Mouse (Mus musculus): ENCODE measurements around the gene Fut4.
A peak's percentile ranks its signal among the peaks of the same experiment; 100 is the strongest.

Gene Fut4

GRCm38 (mm10) chr9:14752001-14752522 is at the start of gene Fut4:
TSS of gene Fut4 (minus strand) at chr9:14752393.
- DNase-seq (ENCODE audit: low spot score in 2 of 2) = peak; percentile 4 to 13

- no peak for DNase-seq (ENCODE audit: low spot score in 2 of 2)
These were observed 35.2 kb upstream of the Fut4 start for GRCm38 (mm10) chr9:14787356-14787755.

- peak; percentile 93 for DNase-seq (ENCODE audit: low spot score in 2 of 2)
These were observed 32.1 kb upstream of the Fut4 start, which contains the start of the genes Mre11a and Ankrd49 for GRCm38 (mm10) chr9:14784039-14785002. TSS of gene Mre11a (plus strand) at chr9:14784654. TSS of gene Ankrd49 (minus strand) at chr9:14784856.

- DNase-seq (ENCODE audit: low spot score in 2 of 2) = no peak
These were observed 26.1 kb upstream of the Fut4 start for GRCm38 (mm10) chr9:14778341-14778740.

- no peak for DNase-seq (ENCODE audit: low spot score in 2 of 2)
These were observed 21.6 kb upstream of the Fut4 start for GRCm38 (mm10) chr9:14773813-14774212.

GRCm38 (mm10) chr9:14772074-14772473 is 19.9 kb upstream of the Fut4 start:
- no peak for DNase-seq (ENCODE audit: low spot score in 2 of 2)

- DNase-seq (ENCODE audit: low spot score in 2 of 2) = no peak
These were observed 18.7 kb upstream of the Fut4 start, which contains the start of gene 1700012B09Rik for GRCm38 (mm10) chr9:14770803-14771471. TSS of gene 1700012B09Rik (minus strand) at chr9:14771030.

- no peak for DNase-seq (ENCODE audit: low spot score in 2 of 2)
These were observed 17.6 kb upstream of the Fut4 start for GRCm38 (mm10) chr9:14769811-14770210.

- DNase-seq (ENCODE audit: low spot score in 2 of 2) = peak; percentile 6 to 28
These were observed 12.6 kb upstream of the Fut4 start for GRCm38 (mm10) chr9:14764765-14765164.

GRCm38 (mm10) chr9:14759261-14759660 is 7.1 kb upstream of the Fut4 start:
- DNase-seq (ENCODE audit: low spot score in 2 of 2) = no peak

GRCm38 (mm10) chr9:14758590-14758989 is 6.4 kb upstream of the Fut4 start:
- DNase-seq (ENCODE audit: low spot score in 2 of 2) = no peak

GRCm38 (mm10) chr9:14754469-14754868 is 2.3 kb upstream of the Fut4 start:
- DNase-seq (ENCODE audit: low spot score in 2 of 2) = no peak

GRCm38 (mm10) chr9:14753947-14754346 is 1.8 kb upstream of the Fut4 start:
- DNase-seq (ENCODE audit: low spot score in 2 of 2) = no peak

- peak in 1 of 2 experiments; percentile 2 for DNase-seq (ENCODE audit: low spot score in 2 of 2)
These were observed 641 bp downstream of the Fut4 start for GRCm38 (mm10) chr9:14751503-14752000.

GRCm38 (mm10) chr9:14750901-14751502 is 1.2 kb downstream of the Fut4 start:
- DNase-seq (ENCODE audit: low spot score in 2 of 2) = no peak

GRCm38 (mm10) chr9:14740151-14740924 is 11.9 kb downstream of the Fut4 start, which contains the start of gene Piwil4:
TSS of gene Piwil4 (minus strand) at chr9:14740733.
- DNase-seq (ENCODE audit: low spot score in 2 of 2) = no peak

GRCm38 (mm10) chr9:14739498-14740150 is 12.6 kb downstream of the Fut4 start:
- no peak for DNase-seq (ENCODE audit: low spot score in 2 of 2)

GRCm38 (mm10) chr9:14730941-14731541 is 21.2 kb downstream of the Fut4 start:
- no peak for DNase-seq (ENCODE audit: low spot score in 2 of 2)

- no peak for DNase-seq (ENCODE audit: low spot score in 2 of 2)
These were observed 23.8 kb downstream of the Fut4 start for GRCm38 (mm10) chr9:14728365-14728764.

- DNase-seq (ENCODE audit: low spot score in 2 of 2) = no peak
These were observed 25.6 kb downstream of the Fut4 start for GRCm38 (mm10) chr9:14726629-14727028.

All from natural killer cell, adult 2 months (primary cell).